Mouse (Mus musculus) A20 (cell line): ENCODE results near the gene Dbf4.

Source experiments
- DNase-seq: peaks from one replicate; pipeline ENCODE4 v3.0.0-alpha.2; 2011; ENCODE audit warnings: low read depth, low spot score

Gene Dbf4

DNA sequence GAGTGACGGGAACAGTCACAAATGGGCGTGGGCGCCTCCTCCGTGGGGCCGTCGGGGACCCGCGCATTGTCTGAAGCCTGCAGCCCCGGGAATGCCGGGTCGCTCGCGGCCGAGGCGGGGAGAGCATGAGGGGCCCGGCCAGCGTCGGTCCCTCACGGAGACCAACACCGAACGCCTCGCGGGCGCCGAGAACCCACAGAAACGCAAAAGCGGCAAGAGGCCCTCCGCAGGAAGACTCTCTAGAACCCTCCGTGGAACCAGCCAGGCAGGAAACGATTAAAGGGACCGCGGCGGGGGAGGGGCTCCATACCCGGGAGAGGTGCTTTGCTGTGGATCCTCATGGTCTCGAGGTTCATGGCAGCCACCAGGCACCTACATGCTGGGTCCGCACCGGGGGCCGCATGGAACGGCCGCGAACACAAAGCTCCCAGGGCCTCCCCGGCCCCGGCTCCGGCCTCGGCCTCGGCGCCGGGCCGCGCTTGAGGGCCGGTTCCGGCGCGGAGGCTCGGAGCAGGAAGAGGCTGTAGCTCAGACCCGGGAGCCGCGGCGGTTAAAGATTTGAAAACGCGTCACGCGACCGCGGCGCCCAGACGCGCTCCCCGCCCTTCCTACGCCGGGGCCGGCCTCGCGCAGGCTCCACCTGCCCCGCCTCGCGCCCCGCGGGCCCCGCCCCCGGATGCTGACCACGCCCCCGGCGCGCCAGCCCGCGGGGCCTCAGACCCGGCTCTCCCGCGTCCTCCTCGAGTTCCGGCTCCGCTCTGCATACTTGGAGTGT lies at the start of gene Dbf4, which contains the start of gene Slc25a40:
Dbf4 (minus strand) TSS at position 560 of the 775 bp plus-strand sequence.
Slc25a40 (plus strand) TSS at position 694 of the 775 bp plus-strand sequence.
- peak; percentile 94 for DNase-seq

- DNase-seq = no peak
Measured at GRCm38 (mm10) chr5:8456561-8456960, 34.0 kb upstream of the Dbf4 start.

GRCm38 (mm10) chr5:8455565-8455964 lies 33.0 kb upstream of the Dbf4 start:
- DNase-seq = no peak

DNA sequence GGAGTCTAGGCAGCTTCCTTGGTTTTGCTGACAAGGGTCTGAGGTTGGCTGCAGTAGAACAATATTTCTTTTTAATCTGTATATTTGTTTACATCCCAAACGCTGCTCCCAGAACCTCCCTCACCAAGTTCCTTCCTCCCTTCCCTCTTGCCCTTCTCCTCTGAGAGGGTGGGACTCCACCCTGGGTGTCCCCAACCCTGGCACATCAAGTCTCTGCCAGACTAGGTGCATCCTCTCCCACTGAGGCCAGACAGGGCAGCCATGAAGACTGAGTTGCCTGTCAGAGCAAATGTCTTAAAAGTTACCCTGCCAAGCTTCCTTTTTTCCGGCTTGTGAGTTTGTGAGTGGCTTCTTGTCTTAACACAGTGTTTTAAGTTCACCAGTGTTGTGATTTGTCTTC lies 16.6 kb upstream of the Dbf4 start:
- DNase-seq = no peak

GRCm38 (mm10) chr5:8437481-8438156 lies 15.1 kb upstream of the Dbf4 start:
- no peak for DNase-seq

DNA sequence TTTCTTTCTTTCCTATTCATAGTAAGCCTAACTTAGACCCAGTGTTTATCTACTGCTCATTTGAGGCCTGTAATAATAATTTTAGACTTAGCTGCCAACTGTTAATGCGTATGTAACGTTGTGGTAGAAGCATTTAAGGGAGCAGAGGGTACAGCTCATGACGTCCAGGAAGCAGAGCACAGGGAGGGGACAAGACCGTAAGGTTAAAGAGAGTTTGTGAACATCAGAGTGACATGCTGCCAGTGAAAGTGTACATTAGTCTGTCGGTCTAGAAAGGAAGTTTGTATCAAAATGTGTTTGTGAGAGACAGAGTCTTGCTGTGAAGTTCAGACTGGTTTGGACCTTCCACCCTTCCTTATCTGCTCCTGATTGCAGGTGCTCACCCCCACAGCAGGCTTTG lies 3.4 kb upstream of the Dbf4 start:
- DNase-seq = no peak

GRCm38 (mm10) chr5:8424116-8424515 lies 1.6 kb upstream of the Dbf4 start:
- no peak for DNase-seq

GRCm38 (mm10) chr5:8422932-8423928 lies 714 bp upstream of the Dbf4 start:
- DNase-seq = peak; percentile 80

GRCm38 (mm10) chr5:8421424-8421823 lies 1.1 kb downstream of the Dbf4 start:
- DNase-seq = no peak

DNA sequence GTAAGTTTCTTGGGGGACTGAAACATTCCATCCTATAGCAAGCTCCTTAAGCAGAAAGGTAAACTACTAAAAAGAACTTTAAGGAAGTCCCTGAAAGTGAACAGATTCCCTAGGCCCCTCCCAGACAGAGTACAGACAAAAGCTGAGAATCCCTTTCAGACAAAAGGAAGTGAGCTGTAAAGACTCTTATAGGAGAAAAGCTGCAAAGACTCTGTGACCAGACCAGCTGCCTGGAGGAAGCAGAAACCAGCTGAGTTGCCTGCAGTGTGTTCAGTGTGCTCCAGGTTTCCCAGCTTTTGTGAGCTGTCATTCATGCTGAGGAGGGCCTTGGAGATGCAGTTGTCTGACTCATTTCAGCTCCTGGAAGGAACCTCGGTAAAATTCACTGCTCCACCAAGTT lies 5.1 kb downstream of the Dbf4 start:
- peak; percentile 39 for DNase-seq

DNA sequence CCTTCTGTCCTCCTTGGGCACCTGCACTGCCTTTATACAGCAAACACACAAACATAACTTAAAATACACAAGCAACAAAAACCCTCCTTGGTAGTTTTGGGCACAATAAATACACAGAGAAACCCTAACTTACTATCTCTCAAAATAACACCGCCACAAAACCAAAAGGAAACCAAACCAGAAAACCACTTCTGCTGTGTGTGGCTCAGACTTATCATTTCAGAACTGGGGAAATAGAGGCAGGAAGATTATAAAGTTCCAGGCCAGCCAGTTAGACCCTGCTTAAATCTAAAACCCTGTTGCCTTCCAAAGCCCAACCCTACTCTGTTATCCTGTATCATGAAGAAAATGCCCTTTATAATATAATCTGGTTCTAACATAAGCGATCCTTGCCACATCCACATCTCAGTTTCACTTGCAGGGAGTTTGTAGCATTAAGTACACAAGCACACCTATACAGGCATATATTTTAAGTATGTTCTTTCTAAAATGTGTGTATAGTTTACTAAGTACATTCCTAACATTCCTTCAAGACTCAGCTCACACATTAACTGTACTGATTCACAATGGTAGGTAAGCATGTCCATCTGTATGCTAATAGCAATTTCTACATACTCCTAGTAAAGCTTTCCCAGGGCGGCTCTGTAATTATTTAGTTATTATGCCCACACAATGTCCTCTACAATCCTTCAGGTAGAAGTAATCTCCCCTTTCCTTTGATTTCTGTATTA lies 5.7 kb downstream of the Dbf4 start:
- no peak for DNase-seq

DNA sequence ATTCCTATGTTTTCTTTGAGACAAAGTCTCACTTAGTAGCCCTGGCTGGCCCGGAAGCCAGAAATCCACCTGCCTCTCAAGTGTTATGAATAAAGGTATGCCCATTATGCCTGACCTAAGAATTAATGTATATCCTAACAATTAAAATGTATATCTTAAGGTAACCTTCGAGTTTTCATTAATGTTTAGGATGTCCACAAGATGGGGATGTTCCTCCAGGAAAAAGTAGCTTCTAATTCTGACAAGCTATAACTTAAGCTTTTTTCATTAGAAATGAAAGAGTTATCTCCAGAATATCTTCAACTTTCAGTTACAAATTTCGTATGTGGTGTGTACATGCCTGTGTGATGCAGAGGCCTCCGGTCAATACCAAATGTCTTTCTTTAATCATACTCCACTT lies 13.8 kb downstream of the Dbf4 start:
- DNase-seq = no peak

GRCm38 (mm10) chr5:8397587-8398249 lies 24.8 kb downstream of the Dbf4 start:
- DNase-seq = no peak

GRCm38 (mm10) chr5:8393891-8394583 lies 28.5 kb downstream of the Dbf4 start:
- no peak for DNase-seq

DNA sequence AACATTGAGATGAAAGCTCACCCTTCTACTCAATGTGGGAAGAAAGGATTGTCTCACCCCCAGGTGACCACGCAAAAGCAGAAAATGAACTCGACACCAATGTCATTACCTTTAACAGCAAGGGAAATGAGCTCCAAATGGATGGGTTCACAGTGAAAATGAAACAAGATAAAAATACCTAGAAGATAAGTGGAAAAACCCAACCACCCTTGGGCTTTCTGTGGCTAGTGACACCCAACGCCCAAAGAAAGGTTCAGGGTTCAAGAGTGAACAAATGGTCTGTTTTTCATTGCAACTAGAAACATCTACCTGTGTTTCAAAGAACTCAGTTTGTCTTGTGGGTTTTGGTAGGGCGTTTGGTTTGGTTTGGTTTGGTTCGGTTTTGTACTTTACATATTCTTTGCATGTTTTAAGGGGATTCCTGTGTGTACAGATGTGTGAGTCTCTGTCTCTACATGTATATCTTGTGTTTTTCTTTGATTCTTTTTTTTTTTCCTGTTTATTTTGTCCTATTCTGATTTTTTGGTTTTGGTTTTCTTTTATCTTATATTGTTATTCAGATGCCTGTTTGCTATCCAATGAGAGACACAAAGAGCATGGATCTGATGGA lies 48.1 kb downstream of the Dbf4 start:
- DNase-seq = no peak

DNA sequence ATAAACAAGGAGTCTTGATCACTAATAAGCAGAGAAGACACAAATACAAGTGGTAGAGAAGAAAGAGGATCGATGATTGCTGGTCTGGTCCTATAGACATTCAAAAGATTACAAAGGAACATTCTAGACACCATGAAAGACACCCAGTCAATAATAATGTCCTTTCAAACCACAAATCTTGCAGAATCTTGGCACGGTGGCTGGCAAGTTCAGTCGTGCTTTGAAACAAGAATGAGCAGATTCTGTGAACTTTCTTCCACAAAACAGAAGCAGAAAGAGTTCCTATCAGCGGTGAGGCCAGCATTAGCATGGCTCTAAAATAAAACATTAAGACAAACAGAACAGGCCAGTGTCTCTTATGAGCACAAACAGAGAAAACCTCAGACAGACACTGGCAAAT lies 49.1 kb downstream of the Dbf4 start:
- no peak for DNase-seq

DNA sequence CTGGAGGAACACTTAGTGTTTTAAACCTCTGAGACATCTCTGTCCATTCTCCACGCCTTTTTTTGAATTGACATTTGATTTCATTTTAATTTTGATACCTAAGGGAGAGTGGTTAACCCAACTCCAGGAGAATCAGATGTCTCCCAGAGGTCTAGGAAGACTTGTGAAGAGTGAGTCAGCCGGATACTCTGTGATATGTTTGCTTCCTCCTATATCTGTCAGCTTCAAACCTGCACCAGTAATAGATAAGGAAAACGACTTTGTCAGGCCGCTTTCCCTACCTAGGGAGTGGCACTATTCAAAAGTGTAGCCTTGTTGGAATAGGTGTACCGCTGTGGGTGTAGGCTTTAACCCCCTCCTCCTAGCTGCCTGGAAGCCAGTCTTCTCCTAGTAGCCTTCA lies 53.7 kb downstream of the Dbf4 start:
- DNase-seq = no peak

DNA sequence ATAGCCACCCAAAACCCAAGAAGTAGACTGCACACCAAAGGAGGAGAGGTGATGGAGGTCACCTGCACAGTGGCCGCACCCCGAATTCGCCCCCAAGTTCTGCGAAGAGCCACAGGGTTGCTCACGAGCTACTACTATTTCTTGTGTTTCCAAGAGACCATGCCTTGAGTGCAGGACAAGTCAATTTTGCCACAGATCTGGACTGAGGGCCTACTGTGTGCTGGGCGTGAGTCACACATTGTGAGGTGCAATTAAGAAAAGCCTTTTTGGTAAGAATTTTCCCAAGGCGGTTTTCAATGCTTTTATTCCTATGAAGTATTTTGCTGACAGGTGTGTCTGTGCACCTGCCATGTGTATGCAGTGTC lies 54.2 kb downstream of the Dbf4 start:
- DNase-seq = no peak

GRCm38 (mm10) chr5:8367614-8368327 lies 54.7 kb downstream of the Dbf4 start, which contains the start of gene Adam22:
TSS of gene Adam22 (minus strand) at chr5:8368160.
- no peak for DNase-seq
